25 mouse cellular contexts compared by ENCODE assay signal in the genomic region with DNA sequence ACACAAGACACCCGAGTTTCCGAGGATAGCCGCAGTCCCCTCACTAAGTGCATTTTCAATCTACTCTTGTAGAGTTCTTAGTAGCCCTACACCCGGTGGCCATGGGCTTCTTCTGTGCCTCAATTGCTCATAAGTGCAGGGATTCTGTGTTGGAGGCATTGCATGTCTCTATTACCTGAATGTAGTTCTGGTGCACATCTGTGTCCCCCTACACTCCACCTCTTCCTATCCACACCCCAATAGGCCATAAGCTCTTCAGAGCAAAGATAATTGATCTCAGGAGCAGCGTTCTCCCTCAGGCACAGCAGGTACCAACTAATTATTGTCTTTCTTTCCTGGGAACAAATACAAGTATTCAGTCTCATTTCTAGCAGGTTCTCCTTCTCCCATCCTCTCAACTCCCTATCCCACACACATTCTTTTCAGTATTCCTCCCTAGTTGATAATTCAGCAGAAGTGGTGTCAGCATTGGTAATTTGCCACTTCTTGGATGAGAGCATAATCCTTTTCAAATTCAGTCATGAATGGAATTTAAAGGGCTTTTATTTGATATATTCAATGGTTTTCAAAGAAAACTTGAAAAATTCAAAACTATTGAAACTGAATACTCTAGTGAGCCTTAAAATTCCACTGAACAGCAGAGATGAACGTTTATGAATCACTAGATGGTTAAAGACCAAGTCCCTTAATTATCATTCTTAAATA.
DNase-seq lines count a peak whose midpoint lies in the region; ATAC-seq and TF ChIP-seq lines count a peak whose summit lies in the region.
"Had no signal": no experiment of that assay in that cellular context is flagged by ENCODE, and none has a peak within 500 bp of the region (broad histone marks: within the 10 kb centered on the region; RNA-seq: fewer than 3 reads in every experiment).

No protein-coding gene starts in this region.

- no peak overlapping the region for H3K4me2 ChIP-seq in forebrain, embryonic 14.5 days (ENCODE audit: low read length)
- H3K4me2 ChIP-seq in forebrain, embryonic 11.5 days (ENCODE audit: low read depth, low read length, severe bottlenecking): no peak overlapping the region
- H3K4me2 ChIP-seq: embryonic facial prominence, embryonic 12.5 days; heart, embryonic 11.5 days; hindbrain, embryonic 13.5 days had no signal

- no peak overlapping the region for H3K9ac ChIP-seq in forebrain, embryonic 14.5 days (ENCODE audit: low read length)
- H3K9ac ChIP-seq in forebrain, embryonic 11.5 days (ENCODE audit: low read length): no peak overlapping the region
- H3K9ac ChIP-seq: embryonic facial prominence, embryonic 12.5 days; hindbrain, embryonic 13.5 days had no signal

- TF ChIP-seq POLR2A in brain, embryonic 14.5 days (IDR thresholded peaks at IDR 0.05; ENCODE audit: borderline replicate concordance, extremely low read depth, insufficient read depth, insufficient read length, poor library complexity, severe bottlenecking): no peak

- no peak overlapping the region for H3K4me3 ChIP-seq in forebrain, embryonic 14.5 days (ENCODE audit: low read depth, low read length)
- H3K4me3 ChIP-seq in forebrain, embryonic 11.5 days (ENCODE audit: low read depth, low read length): no peak overlapping the region
- H3K4me3 ChIP-seq: embryonic facial prominence, embryonic 12.5 days; erythroblast, embryonic 14.5 days; gastrocnemius, adult 2 months; hindbrain, embryonic 13.5 days had no signal

- no peaks in the 10 kb centered on the region for H3K9me3 ChIP-seq in forebrain, embryonic 14.5 days (replicated peaks; ENCODE audit: control insufficient read depth, low read length)
- no peaks in the 10 kb centered on the region for H3K9me3 ChIP-seq in forebrain, embryonic 11.5 days (ENCODE audit: control insufficient read depth, low read length)
- H3K9me3 ChIP-seq: embryonic facial prominence, embryonic 12.5 days; hindbrain, embryonic 13.5 days had no signal

- H3K4me1 ChIP-seq in forebrain, embryonic 14.5 days (ENCODE audit: control insufficient read depth, insufficient read depth, low read length): no peaks in the 10 kb centered on the region
- no peaks in the 10 kb centered on the region for H3K4me1 ChIP-seq in forebrain, embryonic 11.5 days (replicated peaks; ENCODE audit: control insufficient read depth, insufficient read depth, low read length)
- H3K4me1 ChIP-seq: embryonic facial prominence, embryonic 12.5 days; hindbrain, embryonic 13.5 days had no signal

- H3K27me3 ChIP-seq in forebrain, embryonic 14.5 days (replicated peaks; ENCODE audit: control insufficient read depth, insufficient read depth, low read length): no peaks in the 10 kb centered on the region
- H3K27me3 ChIP-seq in forebrain, embryonic 11.5 days (ENCODE audit: control insufficient read depth, insufficient read depth, low read length): no peaks in the 10 kb centered on the region
- H3K27me3 ChIP-seq: embryonic facial prominence, embryonic 12.5 days; hindbrain, embryonic 13.5 days had no signal

- ATAC-seq in forebrain, embryonic 14.5 days: peak; percentile 84
- no peak for ATAC-seq in forebrain, embryonic 11.5 days (replicated peaks; ENCODE audit: low FRiP score)
- ATAC-seq: activated CD4-positive, CD25-positive, alpha-beta regulatory T cell, adult 4 months; CD4-positive, CD25-positive, alpha-beta regulatory T cell, adult 4 months; inflammation-experienced regulatory T-cells, adult 6 months; intestine, embryonic 16.5 days had no signal

- H3K36me3 ChIP-seq in forebrain, embryonic 14.5 days (ENCODE audit: control insufficient read depth, insufficient read depth, low read length): no peaks in the 10 kb centered on the region
- no peaks in the 10 kb centered on the region for H3K36me3 ChIP-seq in forebrain, embryonic 11.5 days (ENCODE audit: control insufficient read depth, insufficient read depth, low read length)
- H3K36me3 ChIP-seq: embryonic facial prominence, embryonic 12.5 days; hindbrain, embryonic 13.5 days had no signal

- no peak for TF ChIP-seq CTCF in brain, embryonic 14.5 days (IDR thresholded peaks at IDR 0.05; ENCODE audit: borderline replicate concordance, extremely low read depth, insufficient read depth, insufficient read length)

- WGBS in forebrain, embryonic 14.5 days: 52% methylated on average over 6 of the region's 6 CpGs
- WGBS in forebrain, embryonic 11.5 days: 68% methylated on average over 6 of the region's 6 CpGs

- peak overlapping the region; percentile 33; the same call in 1 of the 2 replicates for H3K27ac ChIP-seq in forebrain, embryonic 14.5 days (ENCODE audit: low read depth, low read length)
- H3K27ac ChIP-seq in forebrain, embryonic 11.5 days (ENCODE audit: low read depth, low read length): no peak overlapping the region
- H3K27ac ChIP-seq: embryonic facial prominence, embryonic 12.5 days; gastrocnemius, adult 2 months; hindbrain, embryonic 13.5 days had no signal

- peak; percentile 76 for DNase-seq in forebrain, embryonic 14.5 days (ENCODE audit: low spot score)
- DNase-seq in forebrain, embryonic 11.5 days (ENCODE audit: low spot score): no peak
- DNase-seq in retina, postnatal 1 day: peak; percentile 10
- no peak for DNase-seq in retina, embryonic 14.5 days (ENCODE audit: low spot score)
- peak; percentile 81 for DNase-seq in brain, embryonic 14.5 days (ENCODE audit: low read depth)
- DNase-seq in spleen, postnatal 10 days (ENCODE audit: low spot score in 2 of 2): no peak
- DNase-seq in cerebellum, postnatal 25 days: no peak
- DNase-seq: adrenal gland, adult 8-10 months; adrenal gland, postnatal 36 days; cerebellum, adult 11-12 months; cerebellum, adult 8-10 months; cerebellum, postnatal 10 days; gastrocnemius, adult 2 months; gastrocnemius, postnatal 14 days; heart, adult 11 months; kidney, adult 18-20 months; kidney, adult 9 months had no signal

Comparison
In these comparisons a context has a peak if more than half of its experiments do, and no peak if none do; other contexts are left out.
1. DNase-seq: peak in forebrain, embryonic 14.5 days (single experiment), retina, postnatal 1 day (single experiment) and brain, embryonic 14.5 days (single experiment); none in forebrain, embryonic 11.5 days (single experiment), retina, embryonic 14.5 days (single experiment), spleen, postnatal 10 days (0 of 2) and cerebellum, postnatal 25 days (0 of 2).